Mouse (Mus musculus) lung, adult 2 months (tissue): ENCODE results near the gene Gm9970.

Source experiments
- CTCF ChIP-seq: fragments of 200-500 bp; IDR thresholded peaks from 2 replicates; pipeline ENCODE4 v1.5.1; 2011; ENCODE audit warnings: mild to moderate bottlenecking, low read length, control low read depth; ENCODE audit not compliant: insufficient read depth
- POLR2A ChIP-seq: fragments of 200-500 bp; IDR thresholded peaks from 2 replicates; pipeline ENCODE4 v1.6.1; 2011; ENCODE audit warnings: low read depth, mild to moderate bottlenecking, control low read depth, low read length, borderline replicate concordance; ENCODE audit errors: extremely low read depth

DNA sequence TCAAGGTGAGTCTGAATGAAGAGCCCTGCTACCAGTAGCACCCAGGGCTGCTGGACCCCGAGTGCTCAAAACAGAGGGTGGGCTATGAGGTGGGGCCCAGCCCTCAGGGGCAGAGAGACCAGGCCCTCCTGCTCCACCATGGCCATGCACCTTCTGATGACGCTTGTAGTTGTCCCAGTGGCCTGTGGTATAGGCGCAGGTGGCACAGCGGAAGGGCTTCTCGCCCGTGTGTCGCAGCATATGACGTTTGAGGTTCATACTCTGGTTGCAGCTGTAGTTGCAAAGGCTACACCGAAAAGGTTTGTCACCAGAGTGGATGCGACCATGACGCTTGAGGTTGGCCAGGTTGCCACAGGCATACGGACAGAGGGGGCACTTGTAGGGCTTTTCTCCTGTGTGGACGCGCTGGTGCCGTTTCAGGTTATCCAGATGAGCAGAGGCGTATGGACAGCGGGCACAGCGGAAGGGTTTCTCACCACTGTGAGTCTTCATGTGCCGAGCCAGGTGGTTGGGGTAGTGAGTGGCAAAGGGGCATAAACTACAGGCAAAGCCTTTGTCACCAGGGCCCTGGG lies 41.6 kb downstream of the Gm9970 start:
- TF ChIP-seq POLR2A, result no peak
- no peak for TF ChIP-seq CTCF
